Mouse (Mus musculus) urinary bladder, adult 2 months (tissue): ENCODE results near the gene Cdca7l. TPM values are rescaled to one million over a fixed set of nuclear protein-coding genes. Genes with fewer than 3 reads are reported as not detected.
"Not testable (repeated sequence)": the region's sequence is repeated elsewhere in the genome, so short reads cannot be mapped to it uniquely, and the experiment has no call there.

Experiments
- DNase-seq: peaks from one replicate; pipeline ENCODE4 v3.0.0; 2022; ENCODE audit warnings: low spot score
- polyA plus RNA-seq: library from polyadenylated mRNA; depleted of rRNA; stranded (reverse); fragments of >200 nt; gene quantifications from 2 replicates; pipeline ENCODE4 v1.2.3, GENCODE M21; 2012

The Cdca7l gene
- polyA plus RNA-seq, 1 experiment = 9.9 TPM

DNA sequence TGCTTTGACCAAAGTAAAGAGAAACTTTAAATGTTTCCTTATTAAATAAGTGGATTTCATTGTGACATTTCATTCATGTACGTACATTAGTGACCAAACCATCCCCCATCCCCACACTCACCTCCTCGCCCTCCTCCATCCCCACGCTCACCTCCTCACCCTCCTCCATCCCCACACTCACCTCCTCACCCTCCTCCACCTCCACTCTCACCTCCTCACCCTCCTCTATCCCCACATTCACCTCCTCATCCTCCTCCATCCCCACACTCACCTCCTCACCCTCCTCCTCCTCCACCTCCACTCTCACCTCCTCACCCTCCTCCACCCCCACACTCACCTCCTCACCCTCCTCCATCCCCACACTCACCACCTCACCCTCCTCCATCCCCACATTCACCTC is 57.2 kb downstream of the Cdca7l start:
- DNase-seq = no peak

DNA sequence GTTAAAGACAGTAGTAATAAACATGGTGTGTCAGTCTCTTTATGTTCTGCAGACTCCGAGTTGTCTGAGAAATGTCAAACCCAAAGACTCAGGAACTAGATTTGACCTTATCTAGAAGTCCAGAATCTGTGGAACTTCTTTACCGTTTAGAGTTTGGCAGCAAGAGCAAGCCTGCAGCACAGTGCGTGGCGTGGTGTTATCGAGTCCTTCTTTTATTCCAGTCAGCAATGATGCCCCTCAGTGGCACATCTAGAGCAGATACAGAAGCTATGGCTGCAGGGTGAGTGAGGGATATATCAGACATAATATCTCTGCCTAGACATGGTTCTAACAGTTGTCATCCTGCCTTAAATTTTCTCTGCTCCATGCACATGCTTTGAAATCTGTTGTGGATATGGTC is 58.6 kb downstream of the Cdca7l start:
- DNase-seq = no peak

DNA sequence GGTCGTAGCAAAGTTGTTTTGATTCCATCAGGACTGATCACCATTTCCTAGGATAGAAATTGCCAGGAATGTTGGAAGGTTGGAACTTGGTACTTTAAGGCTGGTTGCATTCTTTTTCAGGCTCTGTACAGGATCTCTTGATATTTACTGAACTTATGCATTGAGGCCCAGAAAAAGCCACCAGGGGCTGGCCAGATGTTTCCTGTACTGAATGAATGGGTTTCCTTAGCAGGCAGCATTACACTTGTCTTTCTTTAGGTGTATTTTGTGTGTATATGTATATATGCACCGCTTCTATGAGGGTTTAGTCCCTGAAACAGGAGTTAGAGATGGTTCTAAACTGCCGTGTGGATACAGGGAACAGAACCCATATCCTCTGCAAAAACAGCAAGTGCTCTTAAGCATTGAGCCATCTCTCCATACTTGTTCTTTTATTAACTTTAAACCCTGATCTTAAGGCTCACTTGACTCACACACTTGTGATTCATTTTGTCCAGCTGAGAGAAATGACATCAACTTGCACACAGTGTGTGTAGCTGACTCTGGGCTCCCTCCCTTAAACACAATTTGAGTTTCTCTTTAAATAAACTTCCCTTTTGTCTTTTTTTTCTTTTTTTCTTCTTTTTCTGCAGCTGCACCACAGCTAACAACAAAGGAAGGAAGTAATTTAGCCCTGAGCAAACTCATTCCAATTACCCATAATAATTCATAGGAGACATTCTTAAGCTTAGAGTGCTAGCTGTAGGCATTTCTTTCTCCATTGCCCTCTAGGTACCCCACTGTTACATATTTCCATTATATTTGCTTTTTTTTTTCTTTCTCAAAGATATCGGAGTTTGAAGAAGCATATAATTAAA is 63.8 kb downstream of the Cdca7l start:
- no peak for DNase-seq

DNA sequence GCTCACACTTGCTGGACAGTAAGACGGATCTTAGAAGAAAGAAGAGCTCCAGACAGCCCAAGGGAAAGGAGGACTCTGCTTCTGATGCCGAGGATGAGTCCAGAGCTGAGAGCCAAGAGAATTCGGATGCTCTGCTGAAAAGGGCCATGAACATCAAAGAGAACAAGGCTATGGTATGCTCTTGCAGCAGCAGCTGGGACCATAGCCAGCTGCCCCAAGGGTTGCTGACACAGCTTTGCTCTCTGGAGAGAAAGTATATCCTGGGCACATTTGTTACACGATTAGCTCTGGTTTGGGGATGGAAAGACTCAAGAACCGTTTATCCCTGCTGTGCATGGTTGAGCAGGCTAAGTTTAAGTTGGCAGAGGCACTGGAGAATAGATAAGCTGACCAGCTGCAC is 68.2 kb downstream of the Cdca7l start:
- no peak for DNase-seq

DNA sequence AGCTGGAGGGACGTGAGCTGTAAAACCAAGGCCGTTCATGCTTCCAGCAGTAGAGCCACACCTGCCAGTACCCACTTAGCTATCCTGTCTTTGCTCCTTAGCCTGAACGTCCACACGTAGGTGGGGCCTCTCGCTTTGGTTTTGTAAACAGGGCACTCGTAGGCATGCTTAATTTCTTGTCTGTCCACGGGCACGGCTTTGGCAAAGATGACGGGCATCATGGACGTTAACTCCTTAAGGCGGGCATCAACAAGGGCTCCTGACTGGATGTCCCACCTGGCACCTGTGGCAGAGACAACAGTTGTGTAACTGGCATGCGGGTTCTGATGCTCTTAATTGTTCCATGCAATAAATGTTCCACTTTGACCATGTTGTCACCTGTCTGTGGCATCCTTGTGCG is 74.3 kb downstream of the Cdca7l start:
- no peak for DNase-seq

DNA sequence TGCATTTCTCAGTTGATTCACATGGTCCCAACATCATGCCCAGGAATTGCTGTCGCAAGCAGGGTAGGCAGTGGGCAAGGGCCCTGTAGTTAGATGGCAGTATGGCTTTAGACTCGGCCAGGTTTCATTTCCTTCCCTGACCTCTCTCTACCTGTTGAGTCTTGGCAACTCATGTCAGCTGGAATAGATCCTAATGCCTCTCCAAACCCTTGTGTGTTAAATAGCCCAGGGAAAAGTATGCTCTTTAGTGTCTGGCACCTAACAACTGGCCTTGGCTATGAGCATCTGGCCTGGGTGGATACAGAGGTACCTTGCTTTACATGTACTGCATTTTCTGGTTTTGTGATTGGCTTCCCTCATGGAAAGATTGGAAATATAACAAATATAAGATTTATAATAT is 80.5 kb downstream of the Cdca7l start:
- DNase-seq = no peak

DNA sequence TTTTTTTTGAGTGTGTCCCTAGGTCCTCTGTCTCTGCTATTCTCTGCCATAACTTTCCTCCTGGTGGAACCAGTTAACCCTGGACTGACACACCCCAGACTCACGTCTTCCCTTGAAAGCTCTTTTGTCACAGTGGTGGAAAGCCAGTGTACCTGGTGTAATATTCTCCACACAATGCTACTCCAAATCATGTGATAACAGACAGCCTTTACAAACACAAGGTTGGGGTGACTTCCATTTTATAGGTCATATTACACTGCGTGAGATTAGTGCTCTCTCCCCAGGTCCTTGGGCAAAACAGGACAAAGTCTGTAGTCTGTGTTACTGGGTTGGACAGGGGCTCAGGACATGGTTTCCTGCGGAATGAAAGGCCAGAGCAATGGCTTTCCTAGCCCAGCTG is 83.3 kb downstream of the Cdca7l start:
- no peak for DNase-seq

DNA sequence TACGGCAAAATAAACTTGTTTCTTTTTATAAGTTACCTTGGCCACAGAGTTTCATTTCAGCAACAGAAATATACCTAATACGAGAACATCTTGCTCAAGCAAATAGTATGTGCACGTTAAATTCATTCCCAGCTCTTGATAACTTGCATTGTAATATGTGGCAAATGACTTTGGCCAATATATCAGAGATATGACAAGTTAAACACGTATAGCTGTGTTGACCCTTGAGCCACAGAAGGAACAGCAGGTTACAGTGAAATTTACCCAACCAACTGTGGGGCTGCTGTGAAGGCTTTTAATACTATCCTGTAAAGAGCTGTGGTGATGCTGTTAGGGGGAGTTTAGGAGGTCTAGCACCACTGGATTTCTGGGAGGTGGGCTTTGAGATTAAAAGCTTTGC is 96.7 kb downstream of the Cdca7l start:
- not testable (repeated sequence) for DNase-seq

DNA sequence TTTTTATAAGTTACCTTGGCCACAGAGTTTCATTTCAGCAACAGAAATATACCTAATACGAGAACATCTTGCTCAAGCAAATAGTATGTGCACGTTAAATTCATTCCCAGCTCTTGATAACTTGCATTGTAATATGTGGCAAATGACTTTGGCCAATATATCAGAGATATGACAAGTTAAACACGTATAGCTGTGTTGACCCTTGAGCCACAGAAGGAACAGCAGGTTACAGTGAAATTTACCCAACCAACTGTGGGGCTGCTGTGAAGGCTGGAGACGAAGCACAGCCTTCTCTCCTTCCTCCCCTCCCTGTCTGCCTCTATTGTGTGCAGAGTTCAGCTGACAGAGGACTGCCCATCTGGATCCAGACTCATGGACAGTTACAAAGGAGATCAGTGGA is 97.3 kb downstream of the Cdca7l start:
- not testable (repeated sequence) for DNase-seq

DNA sequence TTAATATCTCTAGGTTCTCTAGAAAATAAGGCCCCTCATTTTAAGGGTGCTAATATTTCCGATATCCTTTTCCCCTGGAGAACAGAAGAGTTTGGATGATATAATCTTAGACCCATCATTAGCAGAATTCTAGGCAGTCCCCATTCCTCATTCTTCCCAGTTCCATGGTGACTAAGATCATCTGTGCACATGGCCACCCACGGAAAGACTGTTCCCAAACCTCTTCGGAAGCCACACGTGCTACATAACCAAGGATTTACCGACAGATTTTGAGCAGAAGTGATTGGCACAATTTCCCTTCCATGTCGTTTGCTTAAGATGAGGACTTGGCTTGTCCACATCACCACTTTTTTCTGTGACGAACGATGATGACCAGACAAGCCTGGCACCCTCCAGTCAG is 99.6 kb downstream of the Cdca7l start:
- no peak for DNase-seq

DNA sequence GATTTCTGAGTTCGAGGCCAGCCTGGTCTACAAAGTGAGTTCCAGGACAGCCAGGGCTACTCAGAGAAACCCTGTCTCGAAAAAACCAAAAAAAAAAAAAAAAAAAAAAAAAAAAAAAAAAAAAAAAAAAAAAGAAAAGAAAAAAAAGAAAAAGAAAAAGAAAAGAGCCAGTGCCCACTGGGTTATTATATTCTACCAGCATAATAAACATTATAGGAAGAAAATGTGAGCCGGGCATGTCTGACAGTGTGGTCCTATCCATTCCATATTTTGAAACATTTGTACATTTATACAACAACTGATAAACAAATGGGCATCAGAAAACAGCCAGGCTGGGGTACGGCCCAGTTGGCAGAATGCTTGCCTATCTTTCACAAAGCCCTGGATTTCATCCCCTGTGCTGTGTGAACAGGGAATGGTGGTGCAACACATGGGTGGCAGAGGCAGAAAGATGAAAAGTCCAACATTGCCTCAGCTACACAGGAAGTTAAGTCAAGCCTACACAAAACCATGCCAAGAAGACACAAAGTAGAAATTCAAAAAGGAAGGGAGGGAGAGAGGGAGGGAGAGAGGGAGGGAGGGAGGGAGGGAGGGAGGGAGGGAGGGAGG is 101.2 kb downstream of the Cdca7l start:
- DNase-seq = not testable (repeated sequence)

DNA sequence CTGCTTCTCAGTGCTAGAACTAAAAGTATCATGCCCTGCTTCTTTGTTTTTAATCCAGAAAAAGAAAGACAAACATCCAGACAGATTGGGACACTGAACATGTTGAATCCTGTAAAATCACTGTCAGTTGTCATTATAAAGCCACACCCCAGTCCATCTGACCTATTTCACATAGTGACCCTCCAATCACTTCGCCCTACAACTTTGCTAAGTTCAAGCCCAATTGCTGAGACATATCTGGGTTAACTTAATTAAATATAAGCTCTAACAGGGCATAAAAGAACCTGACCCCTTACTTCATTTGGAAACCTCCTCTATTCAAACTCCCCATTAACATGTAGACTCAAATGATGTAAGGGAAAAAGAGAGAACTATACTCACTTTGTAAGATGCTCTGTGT is 107.3 kb downstream of the Cdca7l start:
- no peak for DNase-seq

DNA sequence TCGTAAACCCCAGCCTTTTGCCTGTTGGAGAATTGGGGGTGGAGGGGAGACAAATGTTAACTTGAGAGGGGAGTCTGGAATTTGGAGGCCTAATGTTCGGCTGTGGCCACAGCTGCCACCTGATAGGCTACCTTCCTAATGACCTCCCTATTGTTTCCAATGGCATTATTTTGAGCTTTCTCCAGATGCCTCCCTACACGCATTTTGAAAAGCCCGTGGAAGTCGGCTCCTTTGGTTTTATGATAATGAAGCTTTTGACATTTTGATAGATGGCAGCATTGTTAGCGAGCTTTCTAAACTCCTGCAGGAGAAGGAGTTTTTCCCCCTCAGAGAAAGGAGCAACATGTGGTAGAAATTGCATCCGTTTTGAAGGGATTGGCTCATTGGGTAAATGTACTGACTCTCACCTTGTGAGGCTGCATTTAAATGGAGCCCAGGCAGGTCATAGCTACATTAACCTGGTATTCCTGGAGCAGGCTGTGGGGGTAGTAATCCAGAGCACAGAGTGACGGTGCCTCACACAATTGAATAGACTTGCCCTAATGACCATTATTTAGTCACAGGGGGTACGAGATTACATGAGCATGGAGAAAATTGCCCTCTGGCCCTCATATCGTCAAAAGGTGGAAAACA is 110.6 kb downstream of the Cdca7l start:
- no peak for DNase-seq

DNA sequence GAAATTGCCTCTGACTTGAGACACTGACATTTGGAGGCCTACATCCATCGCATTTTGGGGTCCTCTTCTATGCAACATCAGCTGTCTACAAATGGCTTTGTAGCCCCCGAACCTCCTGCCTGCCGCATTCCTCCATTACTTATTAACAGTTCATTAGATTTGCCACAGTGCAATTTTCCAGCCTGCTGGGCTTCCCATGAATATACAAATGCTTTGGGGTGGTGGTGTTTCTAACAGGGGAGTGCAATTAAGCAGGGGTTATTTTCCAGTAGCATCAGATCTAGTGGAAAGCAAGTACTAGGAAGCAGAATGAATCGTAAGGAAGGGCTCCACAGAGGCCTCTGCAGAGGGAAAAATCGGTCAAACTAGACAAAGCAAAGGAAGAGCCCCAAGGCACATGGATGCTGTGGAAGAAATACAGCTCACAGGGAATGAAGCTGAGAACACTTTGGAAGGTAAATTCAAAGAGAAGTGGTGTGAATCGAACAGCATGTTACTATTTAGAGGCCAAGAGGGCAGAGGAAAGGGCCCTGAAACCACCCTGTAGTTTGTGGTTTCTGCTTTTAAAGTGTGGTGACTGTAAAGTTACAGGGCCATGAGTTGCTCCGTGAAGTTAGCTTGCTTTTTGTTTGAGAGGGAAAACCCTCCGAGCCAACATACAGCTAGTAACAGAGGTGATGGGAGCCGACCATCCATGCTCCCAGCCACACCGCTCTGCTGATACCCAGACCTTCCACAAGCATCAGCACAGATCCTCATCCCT is 111.9 kb downstream of the Cdca7l start:
- no peak for DNase-seq
